Mouse (Mus musculus): Measurements from ENCODE around the gene Minpp1.
"Not testable (repeated sequence)": the region's sequence is repeated elsewhere in the genome, so short reads cannot be mapped to it uniquely, and the experiment has no call there.

Gene Minpp1

GRCm38 (mm10) chr19:32485681-32486105 lies at the start of gene Minpp1:
Gene Minpp1 (plus strand): TSS chr19:32485769.
- DNase-seq, result peak; percentile 66 to 75

- DNase-seq, result no peak
These were observed 46.2 kb upstream of the Minpp1 start for GRCm38 (mm10) chr19:32439356-32439755.

GRCm38 (mm10) chr19:32441568-32441967 lies 44.0 kb upstream of the Minpp1 start:
- peak; percentile 39 to 65 for DNase-seq

GRCm38 (mm10) chr19:32448931-32449330 lies 36.6 kb upstream of the Minpp1 start:
- no peak for DNase-seq

- no peak for DNase-seq
These were observed 33.3 kb upstream of the Minpp1 start for GRCm38 (mm10) chr19:32452231-32452630.

GRCm38 (mm10) chr19:32456744-32457143 lies 28.8 kb upstream of the Minpp1 start:
- DNase-seq, result no peak

GRCm38 (mm10) chr19:32457631-32458030 lies 27.9 kb upstream of the Minpp1 start:
- not testable (repeated sequence) for DNase-seq

GRCm38 (mm10) chr19:32463037-32463436 lies 22.5 kb upstream of the Minpp1 start:
- no peak for DNase-seq

GRCm38 (mm10) chr19:32465228-32465627 lies 20.3 kb upstream of the Minpp1 start:
- no peak for DNase-seq

- no peak for DNase-seq
These were observed 19.1 kb upstream of the Minpp1 start, which contains the start of gene Rpl9-ps6 for GRCm38 (mm10) chr19:32466478-32466877. Gene Rpl9-ps6 (minus strand): TSS chr19:32466578.

- DNase-seq, result no peak
These were observed 18.2 kb upstream of the Minpp1 start for GRCm38 (mm10) chr19:32467325-32467724.

- DNase-seq, result peak; percentile 40 to 49
These were observed 15.5 kb upstream of the Minpp1 start for GRCm38 (mm10) chr19:32470059-32470497.

- DNase-seq, result no peak
These were observed 14.9 kb upstream of the Minpp1 start for GRCm38 (mm10) chr19:32470570-32471263.

- peak; percentile 59 to 64 for DNase-seq
These were observed 9.4 kb upstream of the Minpp1 start for GRCm38 (mm10) chr19:32476016-32476711.

GRCm38 (mm10) chr19:32476712-32477052 lies 8.9 kb upstream of the Minpp1 start:
- peak; percentile 68 to 81 for DNase-seq

GRCm38 (mm10) chr19:32480255-32480654 lies 5.3 kb upstream of the Minpp1 start:
- no peak for DNase-seq

- no peak for DNase-seq
These were observed 4.7 kb upstream of the Minpp1 start for GRCm38 (mm10) chr19:32480791-32481442.

- no peak for DNase-seq
These were observed 4.1 kb upstream of the Minpp1 start for GRCm38 (mm10) chr19:32481511-32481910.

GRCm38 (mm10) chr19:32484941-32485660 lies 468 bp upstream of the Minpp1 start:
- no peak for DNase-seq

GRCm38 (mm10) chr19:32486106-32486724 lies 646 bp downstream of the Minpp1 start:
- peak; percentile 72 to 76 for DNase-seq

GRCm38 (mm10) chr19:32487595-32488255 lies 2.2 kb downstream of the Minpp1 start:
- DNase-seq, result no peak

All from kidney, adult 8-10 months (tissue).